Mouse (Mus musculus) kidney, adult 2 months (tissue): Measurements from ENCODE around the gene Triap1.

Experiments
- CTCF ChIP-seq: fragments of 200-500 bp; conservative IDR thresholded peaks from 2 replicates; pipeline ENCODE4 v1.5.1; 2011; ENCODE audit warnings: low read depth, mild to moderate bottlenecking, control low read depth, low read length, moderate library complexity, mixed read lengths; ENCODE audit not compliant: insufficient read depth, insufficient read length
- POLR2A ChIP-seq: fragments of 200-500 bp; IDR thresholded peaks from one replicate; pipeline ENCODE4 v1.6.1; 2011; ENCODE audit warnings: low read depth, low read length, control low read depth

DNA sequence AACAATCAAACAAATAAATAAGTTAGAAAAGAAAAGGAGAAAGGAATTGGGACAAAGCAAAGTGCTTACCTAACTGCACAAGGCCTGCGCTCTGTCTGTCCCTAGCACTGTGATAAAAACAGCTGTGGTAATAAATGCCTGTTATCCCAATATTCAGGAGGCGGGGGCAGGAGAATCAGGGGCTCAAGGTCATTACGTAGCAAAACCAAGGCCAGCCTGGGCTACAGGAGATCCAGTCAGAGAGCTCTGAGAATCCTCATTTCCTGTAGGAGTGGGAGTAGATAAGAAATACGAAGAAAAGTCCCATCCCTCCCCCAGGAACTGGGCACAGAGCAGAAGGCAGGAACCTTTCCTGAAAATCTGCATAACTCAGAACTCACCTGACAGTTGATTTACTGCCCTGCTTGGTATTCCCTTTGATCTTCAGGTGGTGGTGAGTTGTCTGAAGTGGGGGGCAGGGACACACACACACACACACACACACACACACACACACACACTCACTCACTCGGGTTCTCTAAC lies 18.9 kb downstream of the Triap1 start:
- no peak for TF ChIP-seq POLR2A
- TF ChIP-seq CTCF = no peak
